9 mouse cellular contexts compared by ENCODE assay signal in genomic region chr6:52221993-52222685, GRCm38 (mm10). TPM values are rescaled to one million over a fixed set of nuclear protein-coding genes. Genes with fewer than 3 reads are reported as not detected.
A peak's percentile ranks its signal among the peaks of the same experiment; 100 is the strongest.
DNase-seq lines count a peak whose midpoint lies in the region; ATAC-seq and TF ChIP-seq lines count a peak whose summit lies in the region.
"Had no signal": no experiment of that assay in that cellular context is flagged by ENCODE, and none has a peak within 500 bp of the region (broad histone marks: within the 10 kb centered on the region; RNA-seq: fewer than 3 reads in every experiment).

No protein-coding gene starts in this region.

- in situ Hi-C loops in CH12.LX (cut with MboI; ENCODE audit: low pct_ligation_motif_present, low pct_unique_long_range_greater_than_20kb, low sequenced_read_pairs), result loop anchor here (10.0 to 25.0 kb wide), 3 partner anchors 210 to 1007 kb away; partner anchors contain the start of gene Skap2

- H3K4me2 ChIP-seq in CH12.LX (ENCODE audit: insufficient read depth, low read depth, poor library complexity, severe bottlenecking), result peak overlapping the region; percentile 30
- peak overlapping the region; percentile 95 for H3K4me2 ChIP-seq in forebrain, embryonic 16.5 days (ENCODE audit: low read length)
- H3K4me2 ChIP-seq in liver, embryonic 12.5 days, result peak overlapping the region; percentile 74

- no peak for TF ChIP-seq CTCF in CH12.LX (conservative IDR thresholded peaks at IDR 0.05 in 1 of 2, IDR thresholded peaks at IDR 0.05 in 1 of 2; ENCODE audit: low read depth in 2 of 2, low read length in 2 of 2)

- no peak for TF ChIP-seq POLR2A in CH12.LX (IDR thresholded peaks at IDR 0.05; ENCODE audit: low read depth, low read length)

- peaks cover 19% of the 10 kb centered on the region for H3K9me3 ChIP-seq in CH12.LX (replicated peaks; ENCODE audit: low read length)
- no peaks in the 10 kb centered on the region for H3K9me3 ChIP-seq in forebrain, embryonic 16.5 days (ENCODE audit: control insufficient read depth, low read length)
- no peaks in the 10 kb centered on the region for H3K9me3 ChIP-seq in liver, embryonic 12.5 days (replicated peaks)

- DNase-seq in gastrocnemius, postnatal 10 days, result peak; percentile 41
- no peak for DNase-seq in gastrocnemius, postnatal 25 days
- DNase-seq in CH12.LX (ENCODE audit: extremely low read depth), result no peak
- DNase-seq in spleen, adult 18-20 months, result no peak
- DNase-seq in left cerebral cortex, adult 9 months (ENCODE audit: low spot score in 2 of 2), result no peak
- DNase-seq in right cerebral cortex, postnatal 36 days (ENCODE audit: low spot score in 2 of 2), result no peak

- no peak overlapping the region for H3K9ac ChIP-seq in CH12.LX (ENCODE audit: insufficient read depth, low read depth)
- H3K9ac ChIP-seq in forebrain, embryonic 16.5 days (replicated peaks; ENCODE audit: low read depth, low read length), result no peak overlapping the region
- no peak overlapping the region for H3K9ac ChIP-seq in liver, embryonic 12.5 days

- ATAC-seq in forebrain, embryonic 16.5 days, result peak; percentile 24; the same call in 1 of the 2 replicates
- ATAC-seq in liver, embryonic 12.5 days, result no peak

- H3K27me3 ChIP-seq in CH12.LX (replicated peaks), result no peaks in the 10 kb centered on the region
- H3K27me3 ChIP-seq in forebrain, embryonic 16.5 days (replicated peaks; ENCODE audit: control insufficient read depth, insufficient read depth, low read length), result peaks cover 95% of the 10 kb centered on the region
- H3K27me3 ChIP-seq in liver, embryonic 12.5 days (replicated peaks), result peaks cover 100% of the 10 kb centered on the region

- no peak overlapping the region for H3K27ac ChIP-seq in CH12.LX (ENCODE audit: insufficient read depth, low read depth)
- H3K27ac ChIP-seq in forebrain, embryonic 16.5 days (ENCODE audit: low read length), result no peak overlapping the region
- H3K27ac ChIP-seq in liver, embryonic 12.5 days, result no peak overlapping the region
- H3K27ac ChIP-seq: heart, adult 2 months had no signal

- H3K36me3 ChIP-seq in CH12.LX (replicated peaks in 1 of 2; ENCODE audit: control insufficient read depth in 1 of 2, insufficient read depth in 1 of 2, low read length in 1 of 2), result peaks cover 0 to 6% of the 10 kb centered on the region in 2 experiments
- H3K36me3 ChIP-seq in forebrain, embryonic 16.5 days (ENCODE audit: control insufficient read depth, insufficient read depth), result no peaks in the 10 kb centered on the region
- H3K36me3 ChIP-seq in liver, embryonic 12.5 days, result no peaks in the 10 kb centered on the region

- peak overlapping the region; percentile 8 to 76 (median 41) for H3K4me3 ChIP-seq in CH12.LX (replicated peaks in 1 of 3; ENCODE audit: low read depth in 2 of 3, low read length in 2 of 3, poor library complexity in 1 of 3)
- peak overlapping the region; percentile 51 for H3K4me3 ChIP-seq in forebrain, embryonic 16.5 days (replicated peaks; ENCODE audit: low read length)
- H3K4me3 ChIP-seq in liver, embryonic 12.5 days, result peak overlapping the region; percentile 53

- 6% methylated on average over 21 of the region's 21 CpGs for WGBS in forebrain, embryonic 16.5 days
- WGBS in liver, embryonic 12.5 days (ENCODE audit: insufficient replicate concordance), result 14% methylated on average over 21 of the region's 21 CpGs

- dilution Hi-C loops in CH12.LX (cut with MboI; ENCODE audit: extremely low pct_ligation_motif_present, extremely low pct_unique_long_range_greater_than_20kb, low sequenced_read_pairs), result no loop called here

- peaks cover 0 to 13% of the 10 kb centered on the region in 2 experiments; a peak in 2 of 4 replicates for H3K4me1 ChIP-seq in CH12.LX (ENCODE audit: control insufficient read depth in 1 of 2, insufficient read depth in 2 of 2)
- peaks cover 13% of the 10 kb centered on the region for H3K4me1 ChIP-seq in forebrain, embryonic 16.5 days (replicated peaks; ENCODE audit: control insufficient read depth, insufficient read depth, low read length)
- H3K4me1 ChIP-seq in liver, embryonic 12.5 days, result peaks cover 12% of the 10 kb centered on the region

- TF ChIP-seq EP300 in CH12.LX (IDR thresholded peaks at IDR 0.05; ENCODE audit: low read length), result no peak

- no peaks in the 10 kb centered on the region for H3K79me2 ChIP-seq in CH12.LX (replicated peaks; ENCODE audit: control insufficient read depth, extremely low read depth, insufficient read depth, poor library complexity, severe bottlenecking)

- TF ChIP-seq RAD21 in CH12.LX (IDR thresholded peaks at IDR 0.05; ENCODE audit: low read depth, low read length), result no peak

TF ChIP-seq in CH12.LX, 34 proteins besides CTCF, POLR2A, EP300 and RAD21:
- no peak for TF ChIP-seq ELF1 (IDR thresholded peaks at IDR 0.05; ENCODE audit: low read depth, low read length)
- no peak for TF ChIP-seq NELFE (IDR thresholded peaks at IDR 0.05; ENCODE audit: low read depth, low read length)
- no peak for TF ChIP-seq ZKSCAN1 (IDR thresholded peaks at IDR 0.05; ENCODE audit: borderline replicate concordance, low read depth, low read length)
- TF ChIP-seq MYC (IDR thresholded peaks at IDR 0.05; ENCODE audit: low read depth, low read length), result no peak
- no peak for TF ChIP-seq HCFC1 (IDR thresholded peaks at IDR 0.05; ENCODE audit: low read depth, low read length)
- TF ChIP-seq NRF1 (IDR thresholded peaks at IDR 0.05; ENCODE audit: low read depth, low read length), result no peak
- TF ChIP-seq ZC3H11A (IDR thresholded peaks at IDR 0.05; ENCODE audit: low read depth, low read length), result no peak
- TF ChIP-seq UBTF (IDR thresholded peaks at IDR 0.05; ENCODE audit: low read depth, low read length), result no peak
- TF ChIP-seq SIN3A (IDR thresholded peaks at IDR 0.05; ENCODE audit: low read length), result no peak
- TF ChIP-seq ETS1 (conservative IDR thresholded peaks at IDR 0.05; ENCODE audit: low read depth, low read length), result no peak
- no peak for TF ChIP-seq ZMIZ1 (IDR thresholded peaks at IDR 0.05; ENCODE audit: low read depth, low read length)
- TF ChIP-seq CHD2 (IDR thresholded peaks at IDR 0.05; ENCODE audit: low read length), result no peak

RNA-seq across cellular contexts. Expression of gene Hoxa7, which starts 0.5 kb away (rescaled TPM):
- 1 to 10 TPM; 9.4 to 9.7 TPM for total RNA-seq in gastrocnemius, postnatal 10 days (2021)
- 1 to 10 TPM; 4.7 to 5.5 TPM for total RNA-seq in gastrocnemius, postnatal 25 days (2021)
- total RNA-seq in CH12.LX (2012; rRNA removed) (0.71 and 1.1 TPM in 2 replicates), CH12.LX (2014; rRNA removed) (0.85 and 1.0 TPM in 2 replicates)
- polyA plus RNA-seq in CH12.LX (2012; ENCODE audit: insufficient read length, low read depth), result 1.4 TPM in 2 replicates
- polyA plus RNA-seq in forebrain, embryonic 16.5 days (2015; fragmentation: Nextera tagmentation; extraction: Ambion mirVana), result not detected in 2 replicates
- 0.74 and 0.81 TPM in 2 replicates for polyA plus RNA-seq in liver, embryonic 12.5 days (2016; fragmentation: Nextera tagmentation; extraction: Ambion mirVana)

RNA-seq across cellular contexts. Expression of gene Hoxa9, which starts 8.8 kb away (rescaled TPM):
- 10 to 100 TPM in 1 of 2 experiments, 1 to 10 TPM in 1; 7.8 to 11.2 TPM for total RNA-seq in gastrocnemius, postnatal 10 days (2021)
- 10 to 100 TPM in 1 of 2 experiments, 1 to 10 TPM in 1; 5.7 to 13.5 TPM for total RNA-seq in gastrocnemius, postnatal 25 days (2021)
- total RNA-seq in CH12.LX (2012; rRNA removed) (0.30 and 0.50 TPM in 2 replicates), CH12.LX (2014; rRNA removed) (0.30 and 0.32 TPM in 2 replicates)
- polyA plus RNA-seq in CH12.LX (2012; ENCODE audit: insufficient read length, low read depth), result 0.47 and 0.97 TPM in 2 replicates
- 0.30 TPM in 1 of 2 replicates, not detected in the other for polyA plus RNA-seq in forebrain, embryonic 16.5 days (2015; fragmentation: Nextera tagmentation; extraction: Ambion mirVana)
- polyA plus RNA-seq in liver, embryonic 12.5 days (2016; fragmentation: Nextera tagmentation; extraction: Ambion mirVana), result 1.2 and 1.4 TPM in 2 replicates
- total RNA-seq: heart, adult 2 months had no signal

RNA-seq across cellular contexts. Expression of gene Gm28308, which starts 9.0 kb away (rescaled TPM):
- total RNA-seq in gastrocnemius, postnatal 10 days (2021), result not detected
- total RNA-seq in gastrocnemius, postnatal 25 days (2021), result under 1 TPM in 1 of 2 experiments, not detected in 1; 0.46 TPM
- total RNA-seq in CH12.LX (2012; rRNA removed), result not detected in 2 replicates
- not detected in 2 replicates for total RNA-seq in CH12.LX (2014; rRNA removed)
- polyA plus RNA-seq in CH12.LX (2012; ENCODE audit: insufficient read length, low read depth), result not detected in 2 replicates
- polyA plus RNA-seq in forebrain, embryonic 16.5 days (2015; fragmentation: Nextera tagmentation; extraction: Ambion mirVana), result not detected in 2 replicates
- polyA plus RNA-seq in liver, embryonic 12.5 days (2016; fragmentation: Nextera tagmentation; extraction: Ambion mirVana), result not detected in 2 replicates
- total RNA-seq: heart, adult 2 months had no signal
- polyA plus RNA-seq: heart, adult 2 months had no signal

RNA-seq across cellular contexts. Expression of gene Hoxa3, which starts 9.0 kb away (rescaled TPM):
- total RNA-seq in gastrocnemius, postnatal 10 days (2021), result 1 to 10 TPM; 2.0 to 5.0 TPM
- 1 to 10 TPM; 2.4 to 3.3 TPM for total RNA-seq in gastrocnemius, postnatal 25 days (2021)
- 0.25 and 0.38 TPM in 2 replicates for total RNA-seq in CH12.LX (2012; rRNA removed)
- 0.08 TPM in 1 of 2 replicates, not detected in the other for total RNA-seq in CH12.LX (2014; rRNA removed)
- polyA plus RNA-seq in CH12.LX (2012; ENCODE audit: insufficient read length, low read depth), result 0.34 and 0.37 TPM in 2 replicates
- polyA plus RNA-seq in forebrain, embryonic 16.5 days (2015; fragmentation: Nextera tagmentation; extraction: Ambion mirVana), result not detected in 2 replicates
- 0.97 and 1.2 TPM in 2 replicates for polyA plus RNA-seq in liver, embryonic 12.5 days (2016; fragmentation: Nextera tagmentation; extraction: Ambion mirVana)

RNA-seq across cellular contexts. Expression of gene Hoxa6, which starts 13.6 kb away (rescaled TPM):
- total RNA-seq in gastrocnemius, postnatal 10 days (2021), result 1 to 10 TPM; 1.6 to 2.2 TPM
- 1 to 10 TPM; 1.8 to 2.8 TPM for total RNA-seq in gastrocnemius, postnatal 25 days (2021)
- 1.2 and 2.2 TPM in 2 replicates for total RNA-seq in CH12.LX (2012; rRNA removed)
- total RNA-seq in CH12.LX (2014; rRNA removed), result 0.58 and 1.1 TPM in 2 replicates
- polyA plus RNA-seq in CH12.LX (2012; ENCODE audit: insufficient read length, low read depth), result 1.6 and 2.1 TPM in 2 replicates
- polyA plus RNA-seq in forebrain, embryonic 16.5 days (2015; fragmentation: Nextera tagmentation; extraction: Ambion mirVana), result not detected in 2 replicates
- 0.14 and 0.20 TPM in 2 replicates for polyA plus RNA-seq in liver, embryonic 12.5 days (2016; fragmentation: Nextera tagmentation; extraction: Ambion mirVana)
- total RNA-seq: heart, adult 2 months had no signal
- polyA plus RNA-seq: heart, adult 2 months had no signal

Comparison
In these comparisons a context has a peak if more than half of its experiments do, and no peak if none do; other contexts are left out.
1. H3K4me2 ChIP-seq: peak in every context shown above with its lines; median percentile 95 in forebrain, embryonic 16.5 days; 74 in liver, embryonic 12.5 days; 30 in CH12.LX.
2. RNA of gene Hoxa9, which starts 8.8 kb away (total RNA-seq): 5.7 to 13.5 TPM in gastrocnemius, postnatal 25 days and 7.8 to 11.2 TPM in gastrocnemius, postnatal 10 days; 0.30 to 0.50 TPM in CH12.LX; every median in the first group is over 4 times any median in the second.
3. Peak in every context shown above with its lines, with median percentiles within 50 percentile points of each other: H3K4me3 ChIP-seq.